Mouse (Mus musculus): ENCODE results near the gene Pbx1. TPM values are rescaled to one million over a fixed set of nuclear protein-coding genes. Genes with fewer than 3 reads are reported as not detected.

Gene Pbx1
- polyA plus RNA-seq, 1 experiment from 2014 or later: 49.9 TPM

- ChIA-PET POLR2A (no interaction called here), CTCF (interaction anchor here (1.6 to 2.1 kb wide), 2 partner anchors 8 to 12 kb away, joined by 3 to 9 read pairs; no protein-coding TSS in a partner anchor)
- no peaks in the 10 kb centered on the region for H3K27me3 ChIP-seq
- no peak for ATAC-seq
- no peak for DNase-seq (ENCODE audit: low read depth, low spot score)
- TF ChIP-seq CTCF (IDR thresholded peaks at IDR 0.05): no peak
- in situ Hi-C loops (cut with MboI; ENCODE audit: low pct_unique_long_range_greater_than_20kb): loop anchor here (10.0 kb wide), 6 partner anchors 109 to 1249 kb away; no protein-coding TSS in a partner anchor
Observed at GRCm38 (mm10) chr1:168215896-168216747, 215.9 kb downstream of the Pbx1 start.

- no peaks in the 10 kb centered on the region for H3K27me3 ChIP-seq
- TF ChIP-seq CTCF (IDR thresholded peaks at IDR 0.05): no peak
- in situ Hi-C loops (cut with MboI; ENCODE audit: low pct_unique_long_range_greater_than_20kb): loop anchor here (10.0 kb wide), 6 partner anchors 109 to 1249 kb away; no protein-coding TSS in a partner anchor
- CTCF ChIA-PET: interaction anchor here (1.5 to 2.1 kb wide), 5 partner anchors 9 to 168 kb away, joined by 3 to 9 read pairs (median 5); no protein-coding TSS in a partner anchor
- DNase-seq (ENCODE audit: low read depth, low spot score): no peak
- POLR2A ChIA-PET: no interaction called here
- ATAC-seq: no peak
Observed at GRCm38 (mm10) chr1:168215468-168215867, 216.6 kb downstream of the Pbx1 start.

GRCm38 (mm10) chr1:168214040-168214443, 218.0 kb downstream of the Pbx1 start:
- POLR2A ChIA-PET: interaction anchor here (0.7 to 1.7 kb wide), 3 partner anchors 24 to 216 kb away, joined by 3 to 5 read pairs (median 4); no protein-coding TSS in a partner anchor
- no peaks in the 10 kb centered on the region for H3K27me3 ChIP-seq
- DNase-seq (ENCODE audit: low read depth, low spot score) (no peak), ATAC-seq (peak; percentile 91)
- in situ Hi-C loops (cut with MboI; ENCODE audit: low pct_unique_long_range_greater_than_20kb): loop anchor here (10.0 kb wide), 6 partner anchors 111 to 1251 kb away; no protein-coding TSS in a partner anchor
- peak; percentile 98 for TF ChIP-seq CTCF (IDR thresholded peaks at IDR 0.05)
- CTCF ChIA-PET: interaction anchor here (0.8 to 2.1 kb wide), 26 partner anchors 8 to 1133 kb away, joined by 3 to 10 read pairs (median 4); no protein-coding TSS in a partner anchor

GRCm38 (mm10) chr1:168213595-168213994, 218.5 kb downstream of the Pbx1 start:
- no peak for DNase-seq (ENCODE audit: low read depth, low spot score)
- ChIA-PET POLR2A (interaction anchor here (0.7 to 1.7 kb wide), 3 partner anchors 23 to 216 kb away, joined by 3 to 5 read pairs (median 4); no protein-coding TSS in a partner anchor), CTCF (interaction anchor here (0.8 to 2.1 kb wide), 21 partner anchors 8 to 1134 kb away, joined by 3 to 10 read pairs (median 4); no protein-coding TSS in a partner anchor)
- in situ Hi-C loops (cut with MboI; ENCODE audit: low pct_unique_long_range_greater_than_20kb): loop anchor here (10.0 kb wide), 6 partner anchors 111 to 1251 kb away; no protein-coding TSS in a partner anchor
- no peak for TF ChIP-seq CTCF (IDR thresholded peaks at IDR 0.05)
- ATAC-seq: no peak
- no peaks in the 10 kb centered on the region for H3K27me3 ChIP-seq

GRCm38 (mm10) chr1:168210401-168210800, 221.7 kb downstream of the Pbx1 start:
- CTCF ChIA-PET: no interaction called here
- no peaks in the 10 kb centered on the region for H3K27me3 ChIP-seq
- in situ Hi-C loops (cut with MboI; ENCODE audit: low pct_unique_long_range_greater_than_20kb): loop anchor here (10.0 kb wide), 6 partner anchors 114 to 1254 kb away; no protein-coding TSS in a partner anchor
- DNase-seq (ENCODE audit: low read depth, low spot score): no peak
- no peak for ATAC-seq
- POLR2A ChIA-PET: no interaction called here
- no peak for TF ChIP-seq CTCF (IDR thresholded peaks at IDR 0.05)

- ChIA-PET POLR2A (no interaction called here), CTCF (interaction anchor here (0.9 to 1.7 kb wide), 4 partner anchors 10 to 106 kb away, joined by 3 to 6 read pairs (median 4); no protein-coding TSS in a partner anchor)
- in situ Hi-C loops (cut with MboI; ENCODE audit: low pct_unique_long_range_greater_than_20kb): loop anchor here (10.0 kb wide), 1 partner anchor 256 kb away; no protein-coding TSS in a partner anchor
- no peaks in the 10 kb centered on the region for H3K27me3 ChIP-seq
- TF ChIP-seq CTCF (IDR thresholded peaks at IDR 0.05): no peak
- DNase-seq (ENCODE audit: low read depth, low spot score): no peak
- ATAC-seq: no peak
Observed at GRCm38 (mm10) chr1:168200570-168201156, 231.4 kb downstream of the Pbx1 start.

- ChIA-PET CTCF (interaction anchor here (1.3 kb wide), 1 partner anchor 167 kb away, joined by 3 read pairs; no protein-coding TSS in a partner anchor), POLR2A (no interaction called here)
- no peaks in the 10 kb centered on the region for H3K27me3 ChIP-seq
- in situ Hi-C loops (cut with MboI; ENCODE audit: low pct_unique_long_range_greater_than_20kb): no loop called here
- TF ChIP-seq CTCF (IDR thresholded peaks at IDR 0.05): no peak
- DNase-seq (ENCODE audit: low read depth, low spot score): no peak
- no peak for ATAC-seq
Observed at GRCm38 (mm10) chr1:168198276-168198675, 233.8 kb downstream of the Pbx1 start.

- DNase-seq (ENCODE audit: low read depth, low spot score) (no peak), ATAC-seq (no peak)
- H3K27me3 ChIP-seq: no peaks in the 10 kb centered on the region
- no peak for TF ChIP-seq CTCF (IDR thresholded peaks at IDR 0.05)
- in situ Hi-C loops (cut with MboI; ENCODE audit: low pct_unique_long_range_greater_than_20kb): no loop called here
- ChIA-PET CTCF (interaction anchor here (1.2 kb wide), 1 partner anchor 16 kb away, joined by 3 read pairs; no protein-coding TSS in a partner anchor), POLR2A (interaction anchor here (0.6 kb wide), 1 partner anchor 44 kb away, joined by 4 read pairs; no protein-coding TSS in a partner anchor)
Observed at GRCm38 (mm10) chr1:168197908-168198258, 234.2 kb downstream of the Pbx1 start.

- in situ Hi-C loops (cut with MboI; ENCODE audit: low pct_unique_long_range_greater_than_20kb): no loop called here
- ChIA-PET POLR2A (interaction anchor here (0.6 kb wide), 1 partner anchor 45 kb away, joined by 4 read pairs; no protein-coding TSS in a partner anchor), CTCF (interaction anchor here (1.2 kb wide), 1 partner anchor 17 kb away, joined by 3 read pairs; no protein-coding TSS in a partner anchor)
- H3K27me3 ChIP-seq: no peaks in the 10 kb centered on the region
- no peak for DNase-seq (ENCODE audit: low read depth, low spot score)
- TF ChIP-seq CTCF (IDR thresholded peaks at IDR 0.05): no peak
- ATAC-seq: no peak
Observed at GRCm38 (mm10) chr1:168197195-168197907, 234.7 kb downstream of the Pbx1 start.
